Comparison of ENCODE assay signal across 17 mouse cellular contexts in genomic region chr13:14074371-14074770, GRCm38 (mm10).
"Had no signal": no experiment of that assay in that cellular context is flagged by ENCODE, and none has a peak within 500 bp of the region (broad histone marks: within the 10 kb centered on the region; RNA-seq: fewer than 3 reads in every experiment).

No protein-coding gene starts in this region.

- H3K27ac ChIP-seq: kidney, postnatal 0 days; layer of hippocampus, adult 2 months; macrophage; midbrain, embryonic 10.5 days; midbrain, embryonic 13.5 days; neural tube, embryonic 13.5 days; stomach, postnatal 0 days had no signal

- H3K27me3 ChIP-seq: megakaryocyte, embryonic 14.5 days; midbrain, embryonic 13.5 days; neural tube, embryonic 13.5 days had no signal

- DNase-seq: kidney, adult 2 months; kidney, postnatal 25 days; layer of hippocampus, adult 9-11 months; lung, embryonic 14.5 days; thymus, postnatal 25 days had no signal

- H3K9ac ChIP-seq: lung, embryonic 14.5 days; midbrain, embryonic 13.5 days; neural tube, embryonic 13.5 days had no signal

- H3K4me2 ChIP-seq: lung, embryonic 14.5 days; midbrain, embryonic 13.5 days; neural tube, embryonic 13.5 days had no signal

- ATAC-seq: intestine, postnatal 0 days; lung, postnatal 0 days; midbrain, embryonic 13.5 days; midbrain, embryonic 16.5 days had no signal

- H3K4me1 ChIP-seq: midbrain, embryonic 10.5 days had no signal

- H3K36me3 ChIP-seq: midbrain, embryonic 13.5 days; neural tube, embryonic 13.5 days had no signal

- H3K9me3 ChIP-seq: megakaryocyte, embryonic 14.5 days; midbrain, embryonic 13.5 days; neural tube, embryonic 13.5 days had no signal

- H3K4me3 ChIP-seq: layer of hippocampus, adult 2 months; megakaryocyte, embryonic 14.5 days; midbrain, embryonic 10.5 days; midbrain, embryonic 13.5 days; myocyte; neural tube, embryonic 13.5 days had no signal
